Mouse (Mus musculus): ENCODE measurements around the gene Olfr1201. TPM values are rescaled to one million over a fixed set of nuclear protein-coding genes. Genes with fewer than 3 reads are reported as not detected.

Olfr1201 gene
- not detected in 2 replicates for polyA plus RNA-seq (2015; fragmentation: Nextera tagmentation; extraction: Ambion mirVana)

DNA sequence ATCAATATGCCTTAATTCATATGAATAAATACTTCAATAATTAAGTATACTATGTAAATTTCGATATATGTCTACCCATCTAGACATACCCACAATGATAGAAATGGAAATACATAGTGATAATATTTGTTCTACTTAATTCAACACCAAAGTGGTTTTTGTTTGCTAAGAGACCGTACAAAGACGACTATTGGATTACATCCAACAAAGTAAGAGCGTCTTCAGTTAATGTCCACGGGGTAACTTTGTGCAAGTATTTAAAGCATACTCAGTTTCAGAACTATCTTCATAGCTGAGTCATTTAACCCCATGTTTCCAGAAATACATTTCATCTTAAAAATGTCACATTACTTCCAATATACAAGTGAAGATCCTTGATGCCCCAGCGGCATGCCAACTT lies at the start of gene Olfr1201:
Gene Olfr1201, plus strand, starts transcription at position 301 of the 400 bp plus-strand sequence.

GRCm38 (mm10) chr2:88751270-88751669 lies 41.6 kb upstream of the Olfr1201 start, which contains the start of gene Olfr1198:
Gene Olfr1198, minus strand, starts transcription at chr2:88751370.

DNA sequence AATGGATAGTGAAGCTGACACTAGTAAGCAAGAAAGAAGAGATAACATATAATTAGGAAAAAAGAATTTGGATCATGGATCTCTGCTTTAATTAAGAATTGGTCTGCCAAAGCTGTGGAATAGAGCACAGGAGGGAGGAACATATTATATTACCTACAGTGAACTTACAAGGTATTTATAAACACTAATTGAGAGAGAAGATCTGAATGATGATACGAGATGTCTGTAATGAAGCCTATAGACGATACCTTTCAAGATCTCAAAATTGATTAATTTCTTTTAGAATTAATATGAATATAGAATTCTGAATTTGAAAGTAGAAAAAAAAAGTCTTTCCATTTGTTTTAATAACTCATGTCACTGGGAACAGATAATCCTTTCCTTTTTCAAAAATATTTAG lies 32.5 kb upstream of the Olfr1201 start, which contains the start of gene Olfr1199:
Gene Olfr1199, minus strand, starts transcription at position 101 of the 400 bp plus-strand sequence.

DNA sequence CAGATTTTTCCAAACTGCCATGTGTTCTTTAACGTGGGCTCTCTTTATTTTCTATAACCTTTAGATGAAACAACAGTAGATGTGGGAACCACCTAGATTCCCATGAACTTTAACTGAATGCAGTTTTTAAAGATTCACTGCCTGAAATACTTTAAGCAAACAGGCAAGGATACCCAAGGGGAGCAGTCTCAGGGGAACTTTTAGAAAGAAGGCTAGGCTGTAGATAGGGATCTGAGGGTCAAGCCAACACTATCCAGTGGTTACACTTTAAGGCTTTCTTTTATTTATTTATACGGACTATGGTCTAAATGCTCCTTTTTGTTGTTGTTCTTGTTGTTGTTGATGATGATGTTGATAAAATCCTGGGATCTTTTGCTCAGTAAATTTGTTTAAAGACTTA lies 22.4 kb upstream of the Olfr1201 start, which contains the start of gene Olfr1200:
Gene Olfr1200, minus strand, starts transcription at position 101 of the 400 bp plus-strand sequence.

GRCm38 (mm10) chr2:88814196-88814595 lies 21.4 kb downstream of the Olfr1201 start, which contains the start of gene Olfr1202:
Gene Olfr1202, plus strand, starts transcription at chr2:88814496.

DNA sequence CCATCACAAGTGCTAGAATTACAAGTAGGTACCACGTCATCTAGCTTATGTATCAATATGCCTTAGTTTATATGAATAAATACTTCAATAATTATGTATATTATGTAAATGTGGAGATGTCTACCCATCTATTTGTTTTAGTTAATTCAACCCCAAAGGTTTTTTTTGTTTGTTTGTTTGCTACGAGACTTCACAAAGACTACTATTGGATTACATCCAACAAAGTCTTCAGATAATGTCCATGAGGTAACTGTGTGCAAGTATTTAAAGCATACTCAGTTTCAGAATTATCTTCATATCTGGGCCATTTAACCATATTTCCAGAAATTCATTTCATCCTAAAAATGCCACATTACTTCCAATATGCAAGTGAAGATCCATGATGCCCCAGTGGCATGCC lies 36.6 kb downstream of the Olfr1201 start, which contains the start of gene Olfr1205:
Gene Olfr1205, plus strand, starts transcription at position 301 of the 400 bp plus-strand sequence.

Other genes starting within 250 kb of the Olfr1201 start
- gene Olfr1188, start 236.1 kb upstream of the Olfr1201 start, polyA plus RNA-seq (2015; fragmentation: Nextera tagmentation; extraction: Ambion mirVana) = not detected in 2 replicates
- gene Olfr1189, start 206.6 kb upstream of the Olfr1201 start, polyA plus RNA-seq (2015; fragmentation: Nextera tagmentation; extraction: Ambion mirVana) = not detected in 2 replicates
- gene Olfr1191-ps1, start 152.5 kb upstream of the Olfr1201 start, polyA plus RNA-seq (2015; fragmentation: Nextera tagmentation; extraction: Ambion mirVana) = not detected in 2 replicates
- not detected in 2 replicates for gene Olfr1192-ps1, start 144.5 kb upstream of the Olfr1201 start, polyA plus RNA-seq (2015; fragmentation: Nextera tagmentation; extraction: Ambion mirVana)
- not detected in 2 replicates for gene Olfr1193, start 117.4 kb upstream of the Olfr1201 start, polyA plus RNA-seq (2015; fragmentation: Nextera tagmentation; extraction: Ambion mirVana)
- not detected in 2 replicates for gene Olfr1195, start 103.8 kb upstream of the Olfr1201 start, polyA plus RNA-seq (2015; fragmentation: Nextera tagmentation; extraction: Ambion mirVana)
- not detected in 2 replicates for gene Olfr1196, start 88.4 kb upstream of the Olfr1201 start, polyA plus RNA-seq (2015; fragmentation: Nextera tagmentation; extraction: Ambion mirVana)
- gene Olfr1197, start 60.7 kb upstream of the Olfr1201 start, polyA plus RNA-seq (2015; fragmentation: Nextera tagmentation; extraction: Ambion mirVana) = not detected in 2 replicates
- gene Olfr1198, start 41.7 kb upstream of the Olfr1201 start, polyA plus RNA-seq (2015; fragmentation: Nextera tagmentation; extraction: Ambion mirVana) = not detected in 2 replicates
- gene Olfr1199, start 32.6 kb upstream of the Olfr1201 start, polyA plus RNA-seq (2015; fragmentation: Nextera tagmentation; extraction: Ambion mirVana) = not detected in 2 replicates
- not detected in 2 replicates for gene Olfr1200, start 22.5 kb upstream of the Olfr1201 start, polyA plus RNA-seq (2015; fragmentation: Nextera tagmentation; extraction: Ambion mirVana)
- gene Olfr1202, start 21.5 kb downstream of the Olfr1201 start, polyA plus RNA-seq (2015; fragmentation: Nextera tagmentation; extraction: Ambion mirVana) = 0.03 TPM in 1 of 2 replicates, not detected in the other
- not detected in 2 replicates for gene Olfr1205, start 36.7 kb downstream of the Olfr1201 start, polyA plus RNA-seq (2015; fragmentation: Nextera tagmentation; extraction: Ambion mirVana)
- gene Olfr1204, start 56.3 kb downstream of the Olfr1201 start, polyA plus RNA-seq (2015; fragmentation: Nextera tagmentation; extraction: Ambion mirVana) = not detected in 2 replicates
- not detected in 2 replicates for gene Olfr1206, start 70.2 kb downstream of the Olfr1201 start, polyA plus RNA-seq (2015; fragmentation: Nextera tagmentation; extraction: Ambion mirVana)
- gene Olfr1208, start 109.3 kb downstream of the Olfr1201 start, polyA plus RNA-seq (2015; fragmentation: Nextera tagmentation; extraction: Ambion mirVana) = not detected in 2 replicates
- gene Olfr1209, start 122.1 kb downstream of the Olfr1201 start, polyA plus RNA-seq (2015; fragmentation: Nextera tagmentation; extraction: Ambion mirVana) = not detected in 2 replicates
- not detected in 2 replicates for gene Olfr1211, start 145.1 kb downstream of the Olfr1201 start, polyA plus RNA-seq (2015; fragmentation: Nextera tagmentation; extraction: Ambion mirVana)
- gene Olfr1212, start 160.9 kb downstream of the Olfr1201 start, polyA plus RNA-seq (2015; fragmentation: Nextera tagmentation; extraction: Ambion mirVana) = not detected in 2 replicates
- gene Gm13762, start 187.2 kb downstream of the Olfr1201 start, polyA plus RNA-seq (2015; fragmentation: Nextera tagmentation; extraction: Ambion mirVana) = not detected in 2 replicates
- gene Olfr1214, start 199.6 kb downstream of the Olfr1201 start, polyA plus RNA-seq (2015; fragmentation: Nextera tagmentation; extraction: Ambion mirVana) = not detected in 2 replicates
- not detected in 2 replicates for gene Olfr1215, start 213.9 kb downstream of the Olfr1201 start, polyA plus RNA-seq (2015; fragmentation: Nextera tagmentation; extraction: Ambion mirVana)
- not detected in 2 replicates for gene Olfr1216, start 225.3 kb downstream of the Olfr1201 start, polyA plus RNA-seq (2015; fragmentation: Nextera tagmentation; extraction: Ambion mirVana)
- not detected in 2 replicates for gene Olfr1217, start 239.0 kb downstream of the Olfr1201 start, polyA plus RNA-seq (2015; fragmentation: Nextera tagmentation; extraction: Ambion mirVana)